Mouse (Mus musculus) megakaryocyte, embryonic 14.5 days (primary cell): Measurements from ENCODE around the gene Cldn12.

Experiments used
- FLI1 ChIP-seq: IDR thresholded peaks from 2 replicates; pipeline ENCODE4 v1.6.1; 2012; ENCODE audit warnings: low read length, inconsistent platforms, mixed read lengths
- GATA1 ChIP-seq: IDR thresholded peaks from 3 replicates; pipeline ENCODE4 v1.6.1; 2012; ENCODE audit warnings: mixed read lengths, low read length, inconsistent platforms, borderline replicate concordance

GRCm38 (mm10) chr5:5483254-5483858 lies 31.4 kb downstream of the Cldn12 start:
- no peak for TF ChIP-seq GATA1
- no peak for TF ChIP-seq FLI1
